Mouse (Mus musculus) testis, adult 2 months (tissue): ENCODE results near the gene Hoxb6.

Source experiments
- CTCF ChIP-seq: fragments of 200-500 bp; IDR thresholded peaks from 2 replicates; pipeline ENCODE4 v1.5.1; 2012; ENCODE audit warnings: low read depth, mild to moderate bottlenecking, inconsistent platforms, low read length, moderate library complexity; ENCODE audit not compliant: control insufficient read depth, insufficient read depth, insufficient replicate concordance
- POLR2A ChIP-seq: fragments of 200-500 bp; IDR thresholded peaks from 2 replicates; pipeline ENCODE4 v1.6.1; 2012; ENCODE audit warnings: low read depth, mild to moderate bottlenecking, inconsistent platforms, low read length, moderate library complexity; ENCODE audit not compliant: control insufficient read depth

- TF ChIP-seq CTCF = no peak
- TF ChIP-seq POLR2A = no peak
These were observed 3.0 kb downstream of the Hoxb6 start for GRCm38 (mm10) chr11:96295092-96295835.
